Mouse (Mus musculus): Measurements from ENCODE around the gene Ehd4. TPM values are rescaled to one million over a fixed set of nuclear protein-coding genes. Genes with fewer than 3 reads are reported as not detected.

The Ehd4 gene
- polyA plus RNA-seq (2015; fragmentation: Nextera tagmentation; extraction: Ambion mirVana), result 43.4 and 56.0 TPM in 2 replicates

- H3K4me1 ChIP-seq, result no peaks in the 10 kb centered on the region
- under 1% methylated on average over 53 of the region's 53 CpGs for WGBS
- H3K4me3 ChIP-seq (replicated peaks), result peak within 1 kb of the TSS; percentile 77
- H3K9me3 ChIP-seq, result no peaks in the 10 kb centered on the region
- peak within 1 kb of the TSS; percentile 61; the same call in 1 of the 2 replicates for H3K9ac ChIP-seq
- H3K36me3 ChIP-seq, result no peaks in the 10 kb centered on the region
- no peaks in the 10 kb centered on the region for H3K27me3 ChIP-seq (replicated peaks)
- peak within 1 kb of the TSS; percentile 99 for H3K4me2 ChIP-seq
- H3K27ac ChIP-seq, result peak within 1 kb of the TSS; percentile 81
- peak; percentile 96 for ATAC-seq (ENCODE audit: insufficient read depth, low FRiP score, low read depth)
Observed at GRCm38 (mm10) chr2:120154361-120154894, at the start of gene Ehd4. Gene Ehd4 (minus strand): TSS chr2:120154606.

GRCm38 (mm10) chr2:120203742-120204141 lies 49.3 kb upstream of the Ehd4 start:
- Histone ChIP-seq H3K9ac (no peak overlapping the region), H3K9me3 (no peaks in the 10 kb centered on the region), H3K4me3 (replicated peaks) (no peak overlapping the region), H3K27ac (no peak overlapping the region), H3K4me2 (no peak overlapping the region), H3K27me3 (replicated peaks) (no peaks in the 10 kb centered on the region), H3K36me3 (no peaks in the 10 kb centered on the region), H3K4me1 (no peaks in the 10 kb centered on the region)
- no peak for ATAC-seq (ENCODE audit: insufficient read depth, low FRiP score, low read depth)
- WGBS, result 63% methylated on average over 3 of the region's 3 CpGs

DNA sequence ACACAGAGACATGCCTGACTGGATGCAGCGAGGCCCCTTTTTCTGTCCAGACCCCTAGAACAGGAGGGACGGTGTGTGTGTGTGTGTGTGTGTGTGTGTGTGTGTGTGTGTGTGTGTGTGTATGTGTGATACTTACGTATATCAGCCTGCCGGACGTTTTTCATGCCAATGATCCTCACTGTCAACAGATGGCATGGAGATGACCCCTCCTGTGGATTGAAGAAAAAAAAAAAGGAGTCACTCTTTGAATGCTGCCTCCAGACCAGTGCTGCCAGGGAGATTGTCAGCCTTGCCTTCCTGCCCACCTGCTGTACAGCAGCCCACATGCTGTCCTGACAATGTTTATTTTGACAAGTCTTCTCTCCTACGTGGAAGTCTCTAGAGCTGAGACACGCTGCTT lies 45.7 kb upstream of the Ehd4 start:
- Histone ChIP-seq H3K27me3 (replicated peaks) (no peaks in the 10 kb centered on the region), H3K27ac (no peak overlapping the region), H3K36me3 (no peaks in the 10 kb centered on the region), H3K4me1 (no peaks in the 10 kb centered on the region), H3K9me3 (no peaks in the 10 kb centered on the region), H3K4me2 (no peak overlapping the region), H3K9ac (no peak overlapping the region), H3K4me3 (replicated peaks) (no peak overlapping the region)
- no peak for ATAC-seq (ENCODE audit: insufficient read depth, low FRiP score, low read depth)
- 58% methylated on average over 7 of the region's 7 CpGs for WGBS

DNA sequence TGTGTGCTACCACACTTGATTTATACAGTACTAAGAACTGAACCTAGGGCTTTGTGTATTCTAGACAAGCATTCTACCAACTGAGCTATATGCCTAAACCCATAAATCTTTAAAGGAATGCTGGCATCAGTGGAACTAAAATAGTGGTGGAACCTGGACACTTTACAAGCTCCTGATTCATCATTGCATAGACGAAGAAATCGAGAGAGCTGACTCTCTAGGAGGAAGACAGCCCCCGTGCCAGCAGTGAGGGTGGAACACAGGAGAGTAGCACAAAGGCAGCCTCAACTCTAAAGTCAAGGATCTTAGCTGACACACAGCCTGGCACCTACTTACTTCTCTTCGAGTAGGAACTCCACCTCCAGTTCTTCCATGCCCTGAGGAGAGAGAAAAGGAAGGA lies 33.8 kb upstream of the Ehd4 start:
- Histone ChIP-seq H3K4me2 (no peak overlapping the region), H3K27me3 (replicated peaks) (no peaks in the 10 kb centered on the region), H3K9ac (no peak overlapping the region), H3K27ac (no peak overlapping the region), H3K4me3 (replicated peaks) (no peak overlapping the region), H3K9me3 (no peaks in the 10 kb centered on the region), H3K4me1 (no peaks in the 10 kb centered on the region), H3K36me3 (no peaks in the 10 kb centered on the region)
- WGBS, result 72% methylated on average over 4 of the region's 4 CpGs
- ATAC-seq (ENCODE audit: insufficient read depth, low FRiP score, low read depth), result no peak

DNA sequence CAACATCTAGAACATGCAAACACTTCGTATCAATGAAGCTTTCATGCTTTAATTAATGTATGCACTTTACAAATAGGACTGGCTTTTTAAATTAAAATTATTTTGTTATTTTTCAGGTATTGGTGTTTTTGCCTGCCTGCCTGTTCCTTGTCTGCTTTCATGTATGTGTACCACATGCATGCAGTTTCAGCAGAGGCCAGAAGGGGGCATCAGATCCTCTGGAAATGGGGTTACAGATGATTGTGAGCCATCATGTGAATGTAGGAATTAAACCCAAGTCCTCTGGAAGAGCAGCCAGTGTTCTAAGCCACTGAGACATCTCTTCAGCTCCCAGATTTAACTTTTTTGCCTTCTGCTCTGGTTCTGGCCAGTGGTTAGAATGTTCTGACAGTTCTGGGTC lies 33.2 kb upstream of the Ehd4 start:
- no peaks in the 10 kb centered on the region for H3K36me3 ChIP-seq
- ATAC-seq (ENCODE audit: insufficient read depth, low FRiP score, low read depth), result no peak
- 88% methylated on average over 1 of the region's 1 CpGs for WGBS

GRCm38 (mm10) chr2:120185527-120186276 lies 31.3 kb upstream of the Ehd4 start:
- Histone ChIP-seq H3K36me3 (no peaks in the 10 kb centered on the region), H3K4me2 (no peak overlapping the region), H3K9ac (no peak overlapping the region), H3K27ac (no peak overlapping the region), H3K9me3 (no peaks in the 10 kb centered on the region), H3K4me3 (replicated peaks) (no peak overlapping the region), H3K27me3 (replicated peaks) (no peaks in the 10 kb centered on the region), H3K4me1 (no peaks in the 10 kb centered on the region)
- ATAC-seq (ENCODE audit: insufficient read depth, low FRiP score, low read depth), result no peak
- 75% methylated on average over 6 of the region's 6 CpGs for WGBS

More for the DNA sequence above, 33.2 kb upstream of the Ehd4 start:
- no peaks in the 10 kb centered on the region for H3K27me3 ChIP-seq (replicated peaks)
- H3K27ac ChIP-seq, result no peak overlapping the region
- no peak overlapping the region for H3K4me2 ChIP-seq
- H3K9ac ChIP-seq, result no peak overlapping the region
- H3K4me3 ChIP-seq (replicated peaks), result no peak overlapping the region
- H3K9me3 ChIP-seq, result no peaks in the 10 kb centered on the region
- H3K4me1 ChIP-seq, result no peaks in the 10 kb centered on the region

DNA sequence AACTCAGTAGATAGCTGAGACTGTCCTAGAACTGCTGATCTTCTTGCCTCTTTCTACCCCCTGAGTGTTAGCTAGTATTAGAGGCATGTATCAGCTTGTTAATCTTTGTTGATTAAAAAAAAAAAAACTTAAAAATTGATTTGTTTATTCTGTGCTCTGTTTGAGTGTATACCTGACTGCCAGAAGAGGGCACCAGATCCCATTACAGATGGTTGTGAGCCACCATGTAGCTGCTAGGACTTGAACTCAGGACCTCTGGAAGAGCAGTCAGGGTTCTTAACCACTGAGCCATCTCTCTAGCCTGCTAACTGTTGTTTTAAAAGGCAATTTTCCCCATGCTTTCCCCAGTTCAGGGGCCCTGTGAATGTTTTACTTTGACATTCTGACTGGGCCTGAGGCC lies 24.5 kb upstream of the Ehd4 start:
- Histone ChIP-seq H3K4me2 (no peak overlapping the region), H3K27me3 (replicated peaks) (no peaks in the 10 kb centered on the region), H3K9ac (no peak overlapping the region), H3K9me3 (no peaks in the 10 kb centered on the region), H3K27ac (no peak overlapping the region), H3K4me3 (replicated peaks) (no peak overlapping the region), H3K4me1 (no peaks in the 10 kb centered on the region), H3K36me3 (no peaks in the 10 kb centered on the region)
- no peak for ATAC-seq (ENCODE audit: insufficient read depth, low FRiP score, low read depth)

DNA sequence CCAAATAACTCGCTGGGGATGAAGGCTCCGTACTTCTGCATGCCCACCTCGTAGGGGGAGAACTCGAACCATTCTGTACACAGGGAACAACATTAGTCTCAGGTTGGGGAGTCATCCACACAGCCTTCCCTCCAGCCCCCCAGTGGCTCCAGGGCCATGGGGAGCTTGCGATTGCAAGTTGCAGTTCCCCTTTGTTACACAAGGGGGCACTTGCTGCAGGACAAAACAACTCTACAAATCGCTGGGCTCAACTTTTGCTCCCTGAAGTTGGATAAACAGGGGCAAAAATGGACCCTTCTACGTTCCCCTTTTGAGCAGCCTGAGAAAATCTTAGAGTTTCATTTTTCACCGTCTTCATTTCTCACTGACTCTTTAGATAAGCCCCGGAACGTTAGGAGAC lies 19.3 kb upstream of the Ehd4 start:
- H3K27ac ChIP-seq, result no peak overlapping the region

DNA sequence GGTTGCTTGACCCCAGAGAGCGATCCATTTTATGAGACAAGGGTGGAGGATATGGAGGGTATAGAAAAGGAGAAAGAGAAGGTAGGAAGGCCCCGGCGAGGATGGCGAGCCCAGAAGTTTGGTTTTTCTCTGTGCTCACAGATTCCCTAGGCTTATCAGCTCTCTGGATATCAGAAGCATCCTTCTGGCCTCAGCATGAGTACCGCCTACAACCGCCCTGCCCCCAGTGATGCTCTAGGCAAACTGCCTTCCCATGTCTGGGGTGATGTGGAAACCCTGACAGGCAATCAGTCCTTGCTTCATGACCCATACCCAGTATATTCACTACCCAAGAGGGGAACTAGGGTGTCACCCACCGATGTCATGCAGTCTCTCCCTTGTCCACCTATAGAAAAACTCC lies 17.0 kb upstream of the Ehd4 start:
- ATAC-seq (ENCODE audit: insufficient read depth, low FRiP score, low read depth), result no peak
- WGBS, result 85% methylated on average over 7 of the region's 7 CpGs
- no peak overlapping the region for H3K9ac ChIP-seq

More for the DNA sequence above, 19.3 kb upstream of the Ehd4 start:
- Histone ChIP-seq H3K9me3 (no peaks in the 10 kb centered on the region), H3K4me1 (no peaks in the 10 kb centered on the region), H3K4me3 (replicated peaks) (no peak overlapping the region), H3K36me3 (no peaks in the 10 kb centered on the region), H3K4me2 (no peak overlapping the region), H3K9ac (no peak overlapping the region), H3K27me3 (replicated peaks) (no peaks in the 10 kb centered on the region)
- WGBS, result 23% methylated on average over 10 of the region's 10 CpGs
- ATAC-seq (ENCODE audit: insufficient read depth, low FRiP score, low read depth), result no peak

GRCm38 (mm10) chr2:120170726-120171125 lies 16.3 kb upstream of the Ehd4 start:
- no peak overlapping the region for H3K9ac ChIP-seq
- ATAC-seq (ENCODE audit: insufficient read depth, low FRiP score, low read depth), result no peak
- WGBS, result 62% methylated on average over 1 of the region's 1 CpGs
- no peaks in the 10 kb centered on the region for H3K4me1 ChIP-seq
- H3K9me3 ChIP-seq, result no peaks in the 10 kb centered on the region
- no peak overlapping the region for H3K4me3 ChIP-seq (replicated peaks)
- no peak overlapping the region for H3K27ac ChIP-seq
- no peak overlapping the region for H3K4me2 ChIP-seq
- no peaks in the 10 kb centered on the region for H3K27me3 ChIP-seq (replicated peaks)
- no peaks in the 10 kb centered on the region for H3K36me3 ChIP-seq

More for the DNA sequence above, 17.0 kb upstream of the Ehd4 start:
- no peaks in the 10 kb centered on the region for H3K27me3 ChIP-seq (replicated peaks)
- no peak overlapping the region for H3K27ac ChIP-seq
- no peak overlapping the region for H3K4me3 ChIP-seq (replicated peaks)
- no peaks in the 10 kb centered on the region for H3K4me1 ChIP-seq
- no peak overlapping the region for H3K4me2 ChIP-seq
- H3K36me3 ChIP-seq, result no peaks in the 10 kb centered on the region
- no peaks in the 10 kb centered on the region for H3K9me3 ChIP-seq

DNA sequence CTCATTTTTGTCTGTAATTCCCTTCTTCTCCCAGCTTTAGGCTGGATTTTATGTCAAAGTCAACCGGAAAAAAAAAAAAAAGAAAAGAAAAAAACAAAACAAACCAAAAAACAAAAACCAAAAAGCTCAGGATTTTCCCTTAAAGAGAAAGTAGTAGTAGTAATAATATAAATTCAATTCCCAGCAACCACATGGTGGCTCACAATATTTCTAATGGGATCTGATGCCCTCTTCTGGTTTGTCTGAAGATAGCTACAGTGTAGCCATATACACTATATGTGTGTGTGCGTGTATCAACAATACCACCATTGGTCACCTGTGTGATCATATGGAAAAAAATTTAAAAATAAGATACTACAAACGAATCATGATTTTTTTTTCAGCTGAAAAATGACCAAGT lies 15.0 kb upstream of the Ehd4 start:
- no peaks in the 10 kb centered on the region for H3K9me3 ChIP-seq
- no peak overlapping the region for H3K27ac ChIP-seq
- H3K36me3 ChIP-seq, result no peaks in the 10 kb centered on the region
- H3K9ac ChIP-seq, result no peak overlapping the region
- H3K4me1 ChIP-seq, result no peaks in the 10 kb centered on the region
- H3K4me2 ChIP-seq, result no peak overlapping the region
- no peak overlapping the region for H3K4me3 ChIP-seq (replicated peaks)
- WGBS, result 88% methylated on average over 3 of the region's 3 CpGs
- ATAC-seq (ENCODE audit: insufficient read depth, low FRiP score, low read depth), result no peak
- H3K27me3 ChIP-seq (replicated peaks), result no peaks in the 10 kb centered on the region

- no peaks in the 10 kb centered on the region for H3K36me3 ChIP-seq
- H3K9ac ChIP-seq, result no peak overlapping the region
- 88% methylated on average over 8 of the region's 8 CpGs for WGBS
- no peak overlapping the region for H3K4me2 ChIP-seq
- no peaks in the 10 kb centered on the region for H3K27me3 ChIP-seq (replicated peaks)
- no peaks in the 10 kb centered on the region for H3K9me3 ChIP-seq
- no peak overlapping the region for H3K4me3 ChIP-seq (replicated peaks)
- H3K27ac ChIP-seq, result no peak overlapping the region
- no peak for ATAC-seq (ENCODE audit: insufficient read depth, low FRiP score, low read depth)
- H3K4me1 ChIP-seq, result no peaks in the 10 kb centered on the region
Observed at GRCm38 (mm10) chr2:120167763-120168162, 13.4 kb upstream of the Ehd4 start.
